Comparison of ENCODE assay signal across 9 mouse cellular contexts in the genomic region with DNA sequence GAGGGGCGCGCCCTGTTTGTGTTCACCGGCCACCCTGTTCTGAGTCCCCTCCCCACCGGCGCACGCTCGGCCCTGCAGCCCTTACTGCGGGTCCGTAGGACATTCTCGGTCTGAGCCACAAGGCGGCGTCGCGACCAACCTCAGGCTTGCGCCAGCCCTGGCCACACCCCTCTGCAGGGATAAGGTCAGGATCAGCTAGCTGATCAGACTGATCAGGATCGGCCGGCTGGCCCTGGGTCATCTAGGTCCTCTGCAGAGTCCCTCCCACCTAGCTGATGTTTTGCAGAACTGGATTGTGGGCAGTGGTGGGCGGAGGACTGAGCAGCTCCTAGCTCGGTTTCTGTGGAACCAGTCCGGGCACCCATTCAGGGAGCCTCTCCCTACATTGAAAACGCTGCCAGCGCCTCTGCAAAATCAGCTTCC. TPM values are rescaled to one million over a fixed set of nuclear protein-coding genes. Genes with fewer than 3 reads are reported as not detected.
DNase-seq lines count a peak whose midpoint lies in the region; ATAC-seq and TF ChIP-seq lines count a peak whose summit lies in the region.
"Had no signal": no experiment of that assay in that cellular context is flagged by ENCODE, and none has a peak within 500 bp of the region (broad histone marks: within the 10 kb centered on the region; RNA-seq: fewer than 3 reads in every experiment).

A gene (minus strand): TSS at position 264 of the 423 bp plus-strand sequence.

- H3K4me1 ChIP-seq in embryonic facial prominence, embryonic 13.5 days: peaks cover 7% of the 10 kb centered on the region
- H3K4me1 ChIP-seq in heart, embryonic 12.5 days (replicated peaks): peaks cover 5% of the 10 kb centered on the region; the same call in 1 of the 2 replicates
- H3K4me1 ChIP-seq in kidney, embryonic 16.5 days (ENCODE audit: insufficient read depth, low read length): 0 out of 2 replicates have a peak, but pooled peaks cover 5% of the 10 kb centered on the region
- H3K4me1 ChIP-seq in lung, adult 2 months (ENCODE audit: control insufficient read depth, insufficient read depth, low read length): peaks cover 5% of the 10 kb centered on the region; the same call in 1 of the 2 replicates
- no peaks in the 10 kb centered on the region for H3K4me1 ChIP-seq in neural tube, embryonic 14.5 days (ENCODE audit: control insufficient read depth, insufficient read depth, low read length)

- no peaks in the 10 kb centered on the region for H3K9me3 ChIP-seq in embryonic facial prominence, embryonic 13.5 days
- H3K9me3 ChIP-seq in heart, embryonic 12.5 days (replicated peaks): no peaks in the 10 kb centered on the region
- no peaks in the 10 kb centered on the region for H3K9me3 ChIP-seq in kidney, embryonic 16.5 days (ENCODE audit: low read length)
- H3K9me3 ChIP-seq in neural tube, embryonic 14.5 days (ENCODE audit: control insufficient read depth, low read length): no peaks in the 10 kb centered on the region
- H3K9me3 ChIP-seq: G1E had no signal

- H3K4me2 ChIP-seq in embryonic facial prominence, embryonic 13.5 days: peak within 1 kb of the TSS; percentile 85
- H3K4me2 ChIP-seq in heart, embryonic 12.5 days: peak within 1 kb of the TSS; percentile 92
- H3K4me2 ChIP-seq in kidney, embryonic 16.5 days (replicated peaks; ENCODE audit: low read depth, low read length): peak within 1 kb of the TSS; percentile 87
- peak within 1 kb of the TSS; percentile 81 for H3K4me2 ChIP-seq in neural tube, embryonic 14.5 days (ENCODE audit: low read depth, low read length)

- H3K4me3 ChIP-seq in embryonic facial prominence, embryonic 13.5 days: peak within 1 kb of the TSS; percentile 64
- peak within 1 kb of the TSS; percentile 80 for H3K4me3 ChIP-seq in heart, embryonic 12.5 days
- H3K4me3 ChIP-seq in kidney, embryonic 16.5 days (ENCODE audit: low read length): peak within 1 kb of the TSS; percentile 71
- peak within 1 kb of the TSS; percentile 63 for H3K4me3 ChIP-seq in lung, adult 2 months (replicated peaks; ENCODE audit: extremely low read depth, low read depth, low read length)
- peak within 1 kb of the TSS; percentile 56 for H3K4me3 ChIP-seq in neural tube, embryonic 14.5 days (ENCODE audit: low read depth, low read length)

- peak within 1 kb of the TSS; percentile 80 for H3K9ac ChIP-seq in embryonic facial prominence, embryonic 13.5 days
- H3K9ac ChIP-seq in heart, embryonic 12.5 days: peak within 1 kb of the TSS; percentile 87
- H3K9ac ChIP-seq in kidney, embryonic 16.5 days (replicated peaks; ENCODE audit: low read length): peak within 1 kb of the TSS; percentile 81
- H3K9ac ChIP-seq in neural tube, embryonic 14.5 days (replicated peaks; ENCODE audit: low read depth, low read length): peak within 1 kb of the TSS; percentile 70

- no peak for TF ChIP-seq POLR2A in lung, adult 2 months (IDR thresholded peaks at IDR 0.05; ENCODE audit: borderline replicate concordance, extremely low read depth, low read depth, low read length)

- H3K36me3 ChIP-seq in embryonic facial prominence, embryonic 13.5 days: no peaks in the 10 kb centered on the region
- H3K36me3 ChIP-seq in heart, embryonic 12.5 days: peaks cover under 1% of the 10 kb centered on the region; the same call in 1 of the 2 replicates
- H3K36me3 ChIP-seq in kidney, embryonic 16.5 days (ENCODE audit: insufficient read depth, low read length): no peaks in the 10 kb centered on the region
- H3K36me3 ChIP-seq in neural tube, embryonic 14.5 days (ENCODE audit: control insufficient read depth, insufficient read depth, low read length): no peaks in the 10 kb centered on the region
- H3K36me3 ChIP-seq: G1E had no signal

- TF ChIP-seq CTCF in lung, adult 2 months (IDR thresholded peaks at IDR 0.05; ENCODE audit: insufficient read depth, low read length): peak; percentile 50; the same call in 1 of the 2 replicates

- ATAC-seq in embryonic facial prominence, embryonic 13.5 days (ENCODE audit: insufficient number of reproducible peaks, insufficient read depth, low FRiP score, low TSS enrichment, low read depth): peak; percentile 73
- ATAC-seq in heart, embryonic 12.5 days (ENCODE audit: insufficient number of reproducible peaks, low FRiP score): peak; percentile 76
- peak; percentile 89 for ATAC-seq in kidney, embryonic 16.5 days (ENCODE audit: low FRiP score, low TSS enrichment)
- ATAC-seq in neural tube, embryonic 14.5 days (ENCODE audit: low read depth): peak; percentile 92

- under 1% methylated on average over 22 of the region's 22 CpGs for WGBS in embryonic facial prominence, embryonic 13.5 days
- 0% methylated on average over 22 of the region's 22 CpGs for WGBS in heart, embryonic 12.5 days
- WGBS in kidney, embryonic 16.5 days: under 1% methylated on average over 22 of the region's 22 CpGs
- under 1% methylated on average over 22 of the region's 22 CpGs for WGBS in lung, adult 2 months
- 1% methylated on average over 22 of the region's 22 CpGs for WGBS in neural tube, embryonic 14.5 days

- peak within 1 kb of the TSS; percentile 68 for H3K27ac ChIP-seq in embryonic facial prominence, embryonic 13.5 days
- H3K27ac ChIP-seq in heart, embryonic 12.5 days (ENCODE audit: poor library complexity, severe bottlenecking): no peak within 1 kb of the TSS
- H3K27ac ChIP-seq in kidney, embryonic 16.5 days (ENCODE audit: low read length): peak within 1 kb of the TSS; percentile 58; the same call in 1 of the 2 replicates
- H3K27ac ChIP-seq in neural tube, embryonic 14.5 days (ENCODE audit: low read depth, low read length): no peak within 1 kb of the TSS

- peak; percentile 72 to 73 for DNase-seq in urinary bladder, adult 18-20 months (ENCODE audit: low spot score in 2 of 2)
- no peak for DNase-seq in urinary bladder, postnatal 10 days (ENCODE audit: low spot score)
- peak; percentile 53 for DNase-seq in lung, adult 2 months
- peak; percentile 55 for DNase-seq in thymus, postnatal 14 days

- H3K27me3 ChIP-seq in embryonic facial prominence, embryonic 13.5 days: no peaks in the 10 kb centered on the region
- H3K27me3 ChIP-seq in heart, embryonic 12.5 days (replicated peaks): peaks cover 7% of the 10 kb centered on the region; the same call in 1 of the 2 replicates
- no peaks in the 10 kb centered on the region for H3K27me3 ChIP-seq in kidney, embryonic 16.5 days (ENCODE audit: insufficient read depth, low read length)
- H3K27me3 ChIP-seq in neural tube, embryonic 14.5 days (ENCODE audit: control insufficient read depth, insufficient read depth, low read length): no peaks in the 10 kb centered on the region

RNA-seq across cellular contexts. Expression of the gene that starts here (rescaled TPM):
- polyA plus RNA-seq in embryonic facial prominence, embryonic 13.5 days (2015; fragmentation: Nextera tagmentation; extraction: Ambion mirVana): 21.4 and 24.9 TPM in 2 replicates
- 17.9 and 18.3 TPM in 2 replicates for polyA plus RNA-seq in heart, embryonic 12.5 days (2016; fragmentation: Nextera tagmentation; extraction: Ambion mirVana)
- 13.3 and 14.2 TPM in 2 replicates for polyA plus RNA-seq in kidney, embryonic 16.5 days (2015; fragmentation: Nextera tagmentation; extraction: Ambion mirVana)
- polyA plus RNA-seq in lung, adult 2 months (2012; rRNA removed): 0.49 and 5.5 TPM in 2 replicates
- polyA plus RNA-seq in neural tube, embryonic 14.5 days (2014; fragmentation: Nextera tagmentation; extraction: Ambion mirVana): 15.0 and 17.3 TPM in 2 replicates
- polyA plus RNA-seq: G1E had no signal

Comparison
In these comparisons a context has a peak if more than half of its experiments do, and no peak if none do; other contexts are left out.
1. H3K27ac ChIP-seq: peak in embryonic facial prominence, embryonic 13.5 days (single experiment) and kidney, embryonic 16.5 days (single experiment); none in heart, embryonic 12.5 days (single experiment) and neural tube, embryonic 14.5 days (single experiment).
2. Peak in every context shown above with its lines, with median percentiles within 50 percentile points of each other: ATAC-seq, H3K4me2 ChIP-seq, H3K4me3 ChIP-seq and H3K9ac ChIP-seq.